Mouse (Mus musculus) E14TG2a.4 (cell line): ENCODE data around the gene Zfp26.

Source experiments
- CTCF ChIP-seq: conservative IDR thresholded peaks from 2 replicates; pipeline ENCODE4 v1.5.1; 2014; ENCODE audit warnings: low read length
- POU5F1 ChIP-seq: IDR thresholded peaks from 2 replicates; pipeline ENCODE4 v1.6.1; 2014; ENCODE audit warnings: low read length, borderline replicate concordance

- TF ChIP-seq CTCF (no peak), POU5F1 (no peak)
Measured at GRCm38 (mm10) chr9:20409319-20409718, 50.6 kb downstream of the Zfp26 start.
